Mouse (Mus musculus): ENCODE results near the gene Nckap5. TPM values are rescaled to one million over a fixed set of nuclear protein-coding genes. Genes with fewer than 3 reads are reported as not detected.
A peak's percentile ranks its signal among the peaks of the same experiment; 100 is the strongest.

Nckap5 gene
- polyA plus RNA-seq (2016; fragmentation: Nextera tagmentation; extraction: Ambion mirVana) = 28.0 and 35.6 TPM in 2 replicates

- Histone ChIP-seq H3K9me3 (replicated peaks) (no peaks in the 10 kb centered on the region), H3K27me3 (ENCODE audit: low read depth, poor library complexity, severe bottlenecking) (peaks cover 43% of the 10 kb centered on the region), H3K4me1 (peaks cover 19% of the 10 kb centered on the region), H3K36me3 (no peaks in the 10 kb centered on the region), H3K4me3 (peak within 1 kb of the TSS; percentile 52), H3K27ac (replicated peaks) (peak within 1 kb of the TSS; percentile 75)
- 3% methylated on average over 35 of the region's 35 CpGs for WGBS
- peak; percentile 54 for DNase-seq (ENCODE audit: low spot score)
Observed at GRCm38 (mm10) chr1:126830031-126830927, at the start of gene Nckap5. Gene Nckap5, minus strand, starts transcription at chr1:126830799.

GRCm38 (mm10) chr1:126877495-126877894, 46.9 kb upstream of the Nckap5 start:
- H3K9me3 ChIP-seq (replicated peaks) = no peaks in the 10 kb centered on the region
- H3K4me3 ChIP-seq = no peak overlapping the region
- DNase-seq (ENCODE audit: low spot score) = no peak
- H3K27me3 ChIP-seq (ENCODE audit: low read depth, poor library complexity, severe bottlenecking) = no peaks in the 10 kb centered on the region
- 96% methylated on average over 2 of the region's 2 CpGs for WGBS
- no peaks in the 10 kb centered on the region for H3K4me1 ChIP-seq
- no peak overlapping the region for H3K27ac ChIP-seq (replicated peaks)
- no peaks in the 10 kb centered on the region for H3K36me3 ChIP-seq

- Histone ChIP-seq H3K27me3 (ENCODE audit: low read depth, poor library complexity, severe bottlenecking) (no peaks in the 10 kb centered on the region), H3K27ac (replicated peaks) (no peak overlapping the region), H3K4me3 (no peak overlapping the region), H3K36me3 (no peaks in the 10 kb centered on the region), H3K9me3 (replicated peaks) (no peaks in the 10 kb centered on the region), H3K4me1 (peaks cover 14% of the 10 kb centered on the region)
- 92% methylated on average over 9 of the region's 9 CpGs for WGBS
- no peak for DNase-seq (ENCODE audit: low spot score)
Observed at GRCm38 (mm10) chr1:126868372-126868771, 37.8 kb upstream of the Nckap5 start.

- no peaks in the 10 kb centered on the region for H3K27me3 ChIP-seq (ENCODE audit: low read depth, poor library complexity, severe bottlenecking)
- peaks cover 14% of the 10 kb centered on the region for H3K4me1 ChIP-seq
- WGBS = 92% methylated on average over 5 of the region's 5 CpGs
- no peak for DNase-seq (ENCODE audit: low spot score)
- H3K27ac ChIP-seq (replicated peaks) = no peak overlapping the region
- H3K4me3 ChIP-seq = no peak overlapping the region
- H3K36me3 ChIP-seq = no peaks in the 10 kb centered on the region
- H3K9me3 ChIP-seq (replicated peaks) = no peaks in the 10 kb centered on the region
Observed at GRCm38 (mm10) chr1:126867912-126868311, 37.3 kb upstream of the Nckap5 start.

- Histone ChIP-seq H3K4me3 (no peak overlapping the region), H3K9me3 (replicated peaks) (no peaks in the 10 kb centered on the region), H3K27ac (replicated peaks) (peak overlapping the region; percentile 76), H3K4me1 (peaks cover 29% of the 10 kb centered on the region), H3K27me3 (ENCODE audit: low read depth, poor library complexity, severe bottlenecking) (no peaks in the 10 kb centered on the region), H3K36me3 (no peaks in the 10 kb centered on the region)
- peak; percentile 18 for DNase-seq (ENCODE audit: low spot score)
- 44% methylated on average over 7 of the region's 7 CpGs for WGBS
Observed at GRCm38 (mm10) chr1:126865591-126866086, 35.0 kb upstream of the Nckap5 start.

GRCm38 (mm10) chr1:126861816-126862215, 31.2 kb upstream of the Nckap5 start:
- Histone ChIP-seq H3K27ac (replicated peaks) (0 out of 2 replicates have a peak overlapping the region, but pooled peaks have one; percentile 38), H3K9me3 (replicated peaks) (no peaks in the 10 kb centered on the region), H3K4me3 (no peak overlapping the region), H3K27me3 (ENCODE audit: low read depth, poor library complexity, severe bottlenecking) (no peaks in the 10 kb centered on the region), H3K4me1 (peaks cover 29% of the 10 kb centered on the region), H3K36me3 (no peaks in the 10 kb centered on the region)
- DNase-seq (ENCODE audit: low spot score) = peak; percentile 22
- WGBS = 51% methylated on average over 3 of the region's 3 CpGs

- peaks cover 22% of the 10 kb centered on the region for H3K4me1 ChIP-seq
- no peaks in the 10 kb centered on the region for H3K36me3 ChIP-seq
- DNase-seq (ENCODE audit: low spot score) = no peak
- WGBS = 90% methylated on average over 4 of the region's 4 CpGs
- H3K9me3 ChIP-seq (replicated peaks) = no peaks in the 10 kb centered on the region
- no peak overlapping the region for H3K27ac ChIP-seq (replicated peaks)
- H3K4me3 ChIP-seq = no peak overlapping the region
- H3K27me3 ChIP-seq (ENCODE audit: low read depth, poor library complexity, severe bottlenecking) = no peaks in the 10 kb centered on the region
Observed at GRCm38 (mm10) chr1:126860537-126860936, 29.9 kb upstream of the Nckap5 start.

GRCm38 (mm10) chr1:126849481-126849880, 18.9 kb upstream of the Nckap5 start:
- WGBS = 31% methylated on average over 6 of the region's 6 CpGs
- no peaks in the 10 kb centered on the region for H3K9me3 ChIP-seq (replicated peaks)
- no peak overlapping the region for H3K4me3 ChIP-seq
- 0 out of 2 replicates have a peak overlapping the region, but pooled peaks have one; percentile 28 for H3K27ac ChIP-seq (replicated peaks)
- no peaks in the 10 kb centered on the region for H3K36me3 ChIP-seq
- H3K27me3 ChIP-seq (ENCODE audit: low read depth, poor library complexity, severe bottlenecking) = no peaks in the 10 kb centered on the region
- no peak for DNase-seq (ENCODE audit: low spot score)
- peaks cover 26% of the 10 kb centered on the region for H3K4me1 ChIP-seq

GRCm38 (mm10) chr1:126846317-126846716, 15.7 kb upstream of the Nckap5 start:
- Histone ChIP-seq H3K4me3 (no peak overlapping the region), H3K27me3 (ENCODE audit: low read depth, poor library complexity, severe bottlenecking) (no peaks in the 10 kb centered on the region), H3K9me3 (replicated peaks) (no peaks in the 10 kb centered on the region; the same call in 1 of the 2 replicates), H3K4me1 (peaks cover 17% of the 10 kb centered on the region), H3K27ac (replicated peaks) (no peak overlapping the region), H3K36me3 (no peaks in the 10 kb centered on the region)
- no peak for DNase-seq (ENCODE audit: low spot score)
- 82% methylated on average over 4 of the region's 4 CpGs for WGBS

- Histone ChIP-seq H3K27me3 (ENCODE audit: low read depth, poor library complexity, severe bottlenecking) (peaks cover 43% of the 10 kb centered on the region), H3K9me3 (replicated peaks) (no peaks in the 10 kb centered on the region), H3K27ac (replicated peaks) (no peak overlapping the region), H3K4me1 (peaks cover 19% of the 10 kb centered on the region), H3K4me3 (no peak overlapping the region), H3K36me3 (no peaks in the 10 kb centered on the region)
- no peak for DNase-seq (ENCODE audit: low spot score)
- 80% methylated on average over 1 of the region's 1 CpGs for WGBS
Observed at GRCm38 (mm10) chr1:126832885-126833284, 2.3 kb upstream of the Nckap5 start.

- H3K9me3 ChIP-seq (replicated peaks) = no peaks in the 10 kb centered on the region
- no peak for DNase-seq (ENCODE audit: low spot score)
- H3K4me3 ChIP-seq = no peak overlapping the region
- peaks cover 43% of the 10 kb centered on the region for H3K27me3 ChIP-seq (ENCODE audit: low read depth, poor library complexity, severe bottlenecking)
- peaks cover 23% of the 10 kb centered on the region for H3K4me1 ChIP-seq
- no peaks in the 10 kb centered on the region for H3K36me3 ChIP-seq
- H3K27ac ChIP-seq (replicated peaks) = no peak overlapping the region
- WGBS = 74% methylated on average over 9 of the region's 9 CpGs
Observed at GRCm38 (mm10) chr1:126829031-126829430, 1.6 kb downstream of the Nckap5 start.

- Histone ChIP-seq H3K4me1 (peaks cover 14% of the 10 kb centered on the region), H3K9me3 (replicated peaks) (no peaks in the 10 kb centered on the region), H3K27me3 (ENCODE audit: low read depth, poor library complexity, severe bottlenecking) (peaks cover 15% of the 10 kb centered on the region), H3K27ac (replicated peaks) (peak overlapping the region; percentile 52; the same call in 1 of the 2 replicates), H3K36me3 (no peaks in the 10 kb centered on the region), H3K4me3 (no peak overlapping the region)
- DNase-seq (ENCODE audit: low spot score) = no peak
- 74% methylated on average over 3 of the region's 3 CpGs for WGBS
Observed at GRCm38 (mm10) chr1:126824841-126825240, 5.8 kb downstream of the Nckap5 start.

- H3K4me1 ChIP-seq = peaks cover 17% of the 10 kb centered on the region
- H3K36me3 ChIP-seq = no peaks in the 10 kb centered on the region
- DNase-seq (ENCODE audit: low spot score) = no peak
- H3K27ac ChIP-seq (replicated peaks) = no peak overlapping the region
- no peaks in the 10 kb centered on the region for H3K9me3 ChIP-seq (replicated peaks)
- H3K4me3 ChIP-seq = no peak overlapping the region
- no peaks in the 10 kb centered on the region for H3K27me3 ChIP-seq (ENCODE audit: low read depth, poor library complexity, severe bottlenecking)
- 88% methylated on average over 6 of the region's 6 CpGs for WGBS
Observed at GRCm38 (mm10) chr1:126822246-126822645, 8.4 kb downstream of the Nckap5 start.

All from midbrain, embryonic 10.5 days (tissue).